Mouse (Mus musculus) A20 (cell line): ENCODE results near the gene Gm9044.
"Not testable (repeated sequence)": the region's sequence is repeated elsewhere in the genome, so short reads cannot be mapped to it uniquely, and the experiment has no call there.

Source experiments
- DNase-seq: peaks from one replicate; pipeline ENCODE4 v3.0.0-alpha.2; 2011; ENCODE audit warnings: low read depth, low spot score

Gm9044 gene

DNA sequence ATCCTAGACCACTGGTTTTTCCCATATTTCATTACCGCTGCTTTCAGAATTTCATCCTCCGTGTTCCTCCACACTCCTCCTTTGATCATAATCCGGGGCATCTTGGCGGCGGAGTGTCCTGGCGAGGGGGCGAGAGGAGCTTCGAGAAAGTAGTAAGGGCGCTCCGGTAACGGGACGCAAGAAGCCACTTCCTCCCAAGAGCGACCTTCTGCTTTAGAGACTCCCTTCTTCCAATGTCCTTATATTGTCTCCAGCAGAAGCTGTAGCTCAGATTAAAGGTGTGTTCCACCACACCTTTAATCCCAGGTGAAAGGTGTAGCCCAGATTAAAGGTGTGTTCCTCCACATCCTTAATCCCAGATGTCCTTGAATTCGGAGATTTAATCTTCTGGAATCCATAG, at the start of gene Gm9044:
Gm9044 (minus strand) TSS at position 101 of the 400 bp plus-strand sequence.
- not testable (repeated sequence) for DNase-seq

- peak; percentile 46 for DNase-seq
Measured at GRCm38 (mm10) chr10:118370443-118370842, 38.2 kb upstream of the Gm9044 start.

DNA sequence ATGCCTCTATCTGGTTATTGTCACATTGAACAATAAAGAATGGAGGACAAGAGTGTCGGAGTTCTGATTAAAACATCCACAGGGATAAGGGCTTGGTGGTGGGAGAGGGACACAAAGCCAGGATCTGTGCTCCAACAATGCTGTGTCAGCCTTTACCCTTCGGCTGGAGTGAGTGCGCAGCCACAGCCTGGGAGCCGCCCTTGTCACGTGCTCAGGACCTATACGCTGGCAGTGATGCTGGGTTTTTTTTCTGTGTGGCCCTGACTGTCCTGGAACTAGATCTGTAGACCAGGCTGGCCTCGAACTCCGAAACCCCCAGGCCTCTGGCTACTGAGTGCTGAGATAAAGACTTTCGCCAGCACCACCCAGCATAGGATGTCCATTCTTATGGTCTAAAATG, 37.3 kb upstream of the Gm9044 start:
- DNase-seq = no peak

DNA sequence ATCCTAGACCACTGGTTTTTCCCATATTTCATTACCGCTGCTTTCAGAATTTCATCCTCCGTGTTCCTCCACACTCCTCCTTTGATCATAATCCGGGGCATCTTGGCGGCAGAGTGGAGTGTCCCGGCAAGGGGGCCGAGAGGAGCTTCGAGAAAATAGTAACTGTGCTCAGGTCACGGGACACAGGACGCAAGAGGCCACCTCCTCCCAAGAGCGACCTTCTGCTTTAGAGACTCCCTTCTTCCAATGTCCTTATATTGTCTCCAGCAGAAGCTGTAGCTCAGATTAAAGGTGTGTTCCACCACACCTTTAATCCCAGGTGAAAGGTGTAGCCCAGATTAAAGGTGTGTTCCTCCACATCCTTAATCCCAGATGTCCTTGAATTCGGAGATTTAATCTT, 21.8 kb upstream of the Gm9044 start, which contains the start of gene Gm9049:
Gm9049 (minus strand) TSS at position 101 of the 400 bp plus-strand sequence.
- not testable (repeated sequence) for DNase-seq

DNA sequence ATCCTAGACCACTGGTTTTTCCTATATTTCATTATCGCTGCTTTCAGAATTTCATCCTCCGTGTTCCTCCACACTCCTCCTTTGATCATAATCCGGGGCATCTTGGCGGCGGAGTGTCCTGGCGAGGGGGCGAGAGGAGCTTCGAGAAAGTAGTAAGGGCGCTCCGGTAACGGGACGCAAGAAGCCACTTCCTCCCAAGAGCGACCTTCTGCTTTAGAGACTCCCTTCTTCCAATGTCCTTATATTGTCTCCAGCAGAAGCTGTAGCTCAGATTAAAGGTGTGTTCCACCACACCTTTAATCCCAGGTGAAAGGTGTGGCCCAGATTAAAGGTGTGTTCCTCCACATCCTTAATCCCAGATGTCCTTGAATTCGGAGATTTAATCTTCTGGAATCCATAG, 16.4 kb upstream of the Gm9044 start, which contains the start of gene Gm9048:
Gm9048 (minus strand) TSS at position 101 of the 400 bp plus-strand sequence.
- not testable (repeated sequence) for DNase-seq

DNA sequence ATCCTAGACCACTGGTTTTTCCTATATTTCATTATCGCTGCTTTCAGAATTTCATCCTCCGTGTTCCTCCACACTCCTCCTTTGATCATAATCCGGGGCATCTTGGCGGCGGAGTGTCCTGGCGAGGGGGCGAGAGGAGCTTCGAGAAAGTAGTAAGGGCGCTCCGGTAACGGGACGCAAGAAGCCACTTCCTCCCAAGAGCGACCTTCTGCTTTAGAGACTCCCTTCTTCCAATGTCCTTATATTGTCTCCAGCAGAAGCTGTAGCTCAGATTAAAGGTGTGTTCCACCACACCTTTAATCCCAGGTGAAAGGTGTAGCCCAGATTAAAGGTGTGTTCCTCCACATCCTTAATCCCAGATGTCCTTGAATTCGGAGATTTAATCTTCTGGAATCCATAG, 10.9 kb upstream of the Gm9044 start, which contains the start of gene Gm9046:
Gm9046 (minus strand) TSS at position 101 of the 400 bp plus-strand sequence.
- DNase-seq = not testable (repeated sequence)

- not testable (repeated sequence) for DNase-seq
Measured at GRCm38 (mm10) chr10:118337731-118338130, 5.5 kb upstream of the Gm9044 start, which contains the start of gene Gm9045. Gene Gm9045, minus strand, starts transcription at chr10:118337831.

GRCm38 (mm10) chr10:118326869-118327268, 5.3 kb downstream of the Gm9044 start, which contains the start of gene Gm9040:
Gene Gm9040, minus strand, starts transcription at chr10:118326969.
- DNase-seq = not testable (repeated sequence)

DNA sequence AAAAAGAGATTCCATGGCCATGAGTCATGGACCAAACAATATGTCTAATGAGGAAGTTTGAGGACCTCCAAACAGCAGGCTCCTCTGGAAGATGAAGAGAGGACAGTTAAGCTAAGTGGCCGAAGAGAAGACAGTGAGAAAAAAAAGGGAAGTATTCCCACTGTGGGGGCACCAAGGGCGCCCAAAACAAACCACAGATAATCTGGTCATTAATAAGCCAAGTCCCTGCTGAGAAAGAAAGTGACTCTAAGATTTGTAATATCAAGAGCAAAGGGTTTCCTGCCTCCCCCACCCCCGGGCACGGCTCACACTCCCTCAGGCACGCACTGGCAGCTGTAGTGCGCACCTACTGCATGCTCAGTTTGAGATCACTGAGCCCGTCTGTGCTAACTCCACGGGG, 13.2 kb downstream of the Gm9044 start:
- no peak for DNase-seq

GRCm38 (mm10) chr10:118302133-118302532, 30.1 kb downstream of the Gm9044 start:
- DNase-seq = not testable (repeated sequence)

- no peak for DNase-seq
Measured at GRCm38 (mm10) chr10:118294938-118295337, 37.3 kb downstream of the Gm9044 start, which contains the start of gene Iltifb. Gene Iltifb, minus strand, starts transcription at chr10:118295038.

DNA sequence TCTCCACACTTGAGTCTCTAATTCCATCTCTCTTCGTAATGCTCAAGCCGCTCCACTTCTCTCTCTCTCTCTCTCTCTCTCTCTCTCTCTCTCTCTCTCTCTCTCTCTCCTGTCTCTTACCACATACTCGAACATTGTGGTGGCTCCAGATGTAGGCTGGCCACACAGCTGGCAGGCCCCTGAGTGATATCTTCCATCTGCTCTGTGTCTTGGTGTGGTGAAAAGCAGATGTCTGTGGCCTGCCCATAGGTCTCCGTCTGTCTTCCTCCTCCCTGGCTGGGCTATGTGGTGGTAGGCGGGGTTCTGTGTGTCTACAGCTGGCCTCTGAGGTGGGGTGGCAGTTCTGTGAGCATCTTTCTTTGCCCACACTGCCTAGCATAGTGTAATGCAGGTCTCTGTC, 49.2 kb downstream of the Gm9044 start:
- not testable (repeated sequence) for DNase-seq

GRCm38 (mm10) chr10:118282565-118282964, 49.6 kb downstream of the Gm9044 start:
- DNase-seq = not testable (repeated sequence)
